Mouse (Mus musculus): Measurements from ENCODE around the gene Xrcc1.

Gene Xrcc1

GRCm38 (mm10) chr7:24529580-24529979 is 16.5 kb upstream of the Xrcc1 start:
- no peak for DNase-seq (ENCODE audit: low spot score)

DNA sequence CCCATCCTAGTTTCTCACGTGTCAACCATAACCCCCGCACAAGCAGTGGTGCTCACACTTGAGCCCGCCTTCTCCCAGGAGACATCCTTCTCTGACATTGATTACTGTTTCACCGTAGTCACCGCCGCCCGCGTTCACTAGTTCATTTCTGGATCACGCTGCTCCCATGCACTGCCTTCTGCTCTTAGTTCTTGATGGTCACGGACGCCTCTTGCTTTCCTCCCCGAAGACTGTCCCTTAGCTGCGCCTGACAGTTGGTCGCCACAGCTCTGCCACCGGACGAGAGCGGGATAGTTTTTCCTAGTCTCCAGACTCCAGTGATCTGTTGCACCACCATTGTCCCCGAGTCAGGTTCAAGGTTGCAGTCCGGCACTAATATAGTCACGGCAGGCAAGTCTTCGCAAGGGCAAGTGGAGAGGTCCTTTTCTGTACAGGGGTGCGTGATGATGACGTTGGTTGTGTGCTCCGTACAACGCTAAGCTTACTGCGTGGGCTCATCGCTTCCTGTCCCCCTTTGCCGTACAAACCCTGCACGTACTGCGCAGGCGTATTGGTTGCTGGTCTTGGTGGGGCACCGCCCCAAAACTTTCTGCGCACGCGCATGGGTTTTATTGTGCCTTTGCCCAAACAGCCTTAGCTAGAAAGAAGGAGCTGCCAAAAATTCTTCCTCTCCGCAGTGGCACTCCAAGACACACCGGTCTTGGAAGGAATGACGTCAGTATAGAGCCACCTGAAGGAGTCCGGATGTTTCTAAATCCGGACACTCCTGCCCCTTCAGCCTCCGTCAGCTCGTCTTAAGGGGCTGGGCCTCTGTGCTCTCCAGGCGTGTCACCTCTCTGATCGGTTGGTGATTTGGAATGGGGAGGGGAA is 15.8 kb upstream of the Xrcc1 start, which contains the start of gene Irgq:
Irgq (plus strand) TSS at position 628 of the 870 bp plus-strand sequence.
- DNase-seq (ENCODE audit: low spot score) = peak; percentile 99

GRCm38 (mm10) chr7:24531211-24531971 is 14.7 kb upstream of the Xrcc1 start:
- DNase-seq (ENCODE audit: low spot score) = peak; percentile 78

GRCm38 (mm10) chr7:24533031-24533571 is 13.0 kb upstream of the Xrcc1 start:
- DNase-seq (ENCODE audit: low spot score) = no peak

DNA sequence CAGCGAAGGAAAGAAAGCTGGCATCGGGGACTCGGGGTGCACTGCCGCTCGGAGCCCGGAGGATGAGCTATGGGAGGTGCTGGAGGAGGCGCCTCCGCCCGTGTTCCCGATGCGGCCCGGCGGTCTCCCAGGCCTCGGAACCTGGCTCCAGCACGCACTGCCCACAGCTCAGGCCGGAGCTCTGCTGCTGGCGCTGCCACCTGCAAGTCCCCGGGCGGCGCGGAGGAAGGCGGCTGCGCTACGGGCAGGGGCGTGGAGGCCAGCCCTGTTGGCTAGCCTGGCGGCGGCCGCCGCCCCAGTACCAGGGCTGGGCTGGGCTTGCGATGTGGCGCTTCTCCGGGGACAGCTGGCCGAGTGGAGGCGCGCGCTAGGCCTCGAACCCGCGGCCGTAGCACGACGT is 12.3 kb upstream of the Xrcc1 start:
- DNase-seq (ENCODE audit: low spot score) = no peak

- no peak for DNase-seq (ENCODE audit: low spot score)
These were observed 11.8 kb upstream of the Xrcc1 start for GRCm38 (mm10) chr7:24534301-24534700.

- DNase-seq (ENCODE audit: low spot score) = no peak
These were observed 9.0 kb upstream of the Xrcc1 start for GRCm38 (mm10) chr7:24537081-24537480.

GRCm38 (mm10) chr7:24537591-24537990 is 8.5 kb upstream of the Xrcc1 start:
- DNase-seq (ENCODE audit: low spot score) = no peak

DNA sequence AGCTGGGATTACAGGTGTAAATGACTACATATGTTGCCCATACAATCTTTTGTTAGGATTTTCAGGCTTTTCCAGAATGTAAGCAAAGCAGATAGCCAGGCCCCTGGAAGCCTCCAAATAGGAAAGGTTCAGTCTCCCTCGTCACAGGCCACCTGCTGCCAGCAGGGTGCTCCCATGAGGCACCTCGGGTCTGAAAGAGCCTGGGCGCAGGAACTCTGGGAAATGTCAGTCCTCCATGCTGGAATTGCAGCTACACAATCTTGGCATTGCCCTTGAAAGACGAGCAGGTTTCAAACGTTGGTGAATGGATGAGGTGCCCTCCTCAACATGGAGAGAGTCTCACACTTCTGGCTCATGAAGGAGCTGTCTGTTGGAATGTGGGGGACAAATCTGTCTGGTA is 7.9 kb upstream of the Xrcc1 start:
- no peak for DNase-seq (ENCODE audit: low spot score)

DNA sequence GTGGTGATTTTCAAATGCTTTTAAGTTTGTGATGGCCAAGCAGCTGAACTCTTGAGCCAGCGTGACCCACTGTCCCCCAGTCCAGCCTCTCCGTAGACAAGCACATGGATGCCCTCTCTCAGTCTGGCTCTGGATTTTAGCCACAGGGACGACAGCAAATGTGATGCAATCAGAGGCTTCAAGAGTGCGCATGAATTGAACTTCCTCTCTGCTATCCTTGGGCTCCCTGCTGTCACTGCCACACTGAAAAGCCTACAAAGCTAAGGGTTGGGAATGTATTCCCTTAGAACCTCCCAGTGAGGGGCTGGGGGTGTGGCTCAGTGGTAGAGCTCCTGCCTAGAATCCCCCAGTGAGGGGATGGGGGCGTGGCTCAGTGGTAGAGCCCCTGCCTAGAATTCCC is 7.4 kb upstream of the Xrcc1 start:
- DNase-seq (ENCODE audit: low spot score) = no peak

- no peak for DNase-seq (ENCODE audit: low spot score)
These were observed 6.4 kb upstream of the Xrcc1 start for GRCm38 (mm10) chr7:24539686-24540085.

DNA sequence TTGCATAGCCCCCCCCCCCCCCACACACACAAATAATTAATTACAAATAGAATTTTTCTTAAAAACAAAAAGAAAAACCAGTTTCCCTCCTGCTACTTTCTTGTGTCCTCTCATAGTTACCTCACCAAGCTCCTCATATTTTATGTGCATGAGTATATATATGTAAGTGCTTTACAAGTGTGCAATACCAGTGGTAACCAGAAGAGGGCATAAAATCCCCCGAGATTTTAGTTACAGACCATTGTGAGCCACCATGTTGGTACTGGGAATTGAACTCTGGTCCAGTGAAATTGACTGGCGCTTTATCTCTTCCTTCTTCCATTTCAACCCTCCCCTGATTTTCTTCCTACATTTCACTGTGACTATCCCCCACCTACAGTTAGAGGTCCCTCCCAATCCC is 1.6 kb upstream of the Xrcc1 start:
- no peak for DNase-seq (ENCODE audit: low spot score)

DNA sequence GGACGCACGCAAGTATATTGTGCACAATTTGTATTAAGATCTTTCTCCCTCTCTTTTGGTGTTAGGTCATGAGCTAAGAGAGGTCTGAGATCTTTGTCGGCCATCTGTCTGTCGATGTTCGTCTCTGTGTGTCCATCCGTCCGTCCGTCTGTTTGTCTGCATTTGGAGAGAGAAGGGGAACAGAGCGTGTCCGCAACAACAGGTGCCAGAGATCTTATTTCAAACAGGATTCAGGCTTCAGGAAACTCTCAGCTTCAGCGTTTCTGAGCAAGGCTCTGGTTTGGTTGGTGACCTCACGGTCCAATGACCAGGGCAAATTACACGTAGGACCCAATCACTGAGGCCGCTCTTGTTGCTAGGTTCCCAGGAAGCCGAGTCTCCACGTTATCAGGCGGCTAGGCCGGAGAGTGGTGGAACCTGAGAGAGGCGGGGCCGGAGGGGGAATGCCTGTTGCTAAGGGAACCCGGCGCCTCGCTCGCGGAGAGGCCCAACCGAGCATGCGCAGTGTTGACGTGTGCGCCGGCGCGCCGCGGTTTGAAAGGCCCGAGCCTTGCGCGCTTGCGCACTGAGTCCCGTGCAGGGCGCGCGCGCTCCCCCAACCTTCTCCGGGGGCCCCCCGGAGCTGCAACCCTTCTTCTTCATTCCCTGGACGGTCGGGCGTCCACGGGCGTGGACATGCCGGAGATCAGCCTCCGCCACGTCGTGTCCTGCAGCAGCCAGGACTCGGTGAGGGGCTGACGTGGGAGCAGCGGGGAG is 723 bp downstream of the Xrcc1 start:
- peak; percentile 100 for DNase-seq (ENCODE audit: low spot score)

GRCm38 (mm10) chr7:24547534-24548036 is 1.5 kb downstream of the Xrcc1 start:
- DNase-seq (ENCODE audit: low spot score) = no peak

GRCm38 (mm10) chr7:24551985-24552759 is 6.1 kb downstream of the Xrcc1 start:
- DNase-seq (ENCODE audit: low spot score) = no peak

- DNase-seq (ENCODE audit: low spot score) = no peak
These were observed 9.7 kb downstream of the Xrcc1 start for GRCm38 (mm10) chr7:24555786-24556185.

- no peak for DNase-seq (ENCODE audit: low spot score)
These were observed 15.4 kb downstream of the Xrcc1 start for GRCm38 (mm10) chr7:24561450-24561849.

GRCm38 (mm10) chr7:24563191-24563836 is 17.2 kb downstream of the Xrcc1 start:
- DNase-seq (ENCODE audit: low spot score) = no peak

DNA sequence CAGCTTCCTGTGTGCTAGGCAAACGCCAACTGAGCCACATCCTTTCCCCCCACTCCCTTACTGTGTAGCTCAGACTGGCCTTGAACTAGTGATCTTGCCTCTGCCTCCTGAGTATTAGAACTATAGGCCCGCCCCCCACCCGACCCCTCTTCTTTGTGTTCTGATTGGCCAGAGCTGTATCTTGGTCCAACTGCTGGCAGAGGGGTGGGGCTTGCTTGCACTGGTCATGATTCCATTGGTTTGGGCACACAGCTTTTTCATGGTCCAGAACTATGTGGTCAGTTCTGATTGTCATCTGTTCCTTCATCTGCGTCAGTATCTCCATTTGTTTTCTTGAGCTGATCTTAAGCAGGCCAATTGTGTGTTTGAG is 17.7 kb downstream of the Xrcc1 start:
- DNase-seq (ENCODE audit: low spot score) = no peak

GRCm38 (mm10) chr7:24564607-24565265 is 18.6 kb downstream of the Xrcc1 start:
- peak; percentile 64 for DNase-seq (ENCODE audit: low spot score)
